Mouse (Mus musculus): Measurements from ENCODE around the gene Snx13.

Gene Snx13

DNA sequence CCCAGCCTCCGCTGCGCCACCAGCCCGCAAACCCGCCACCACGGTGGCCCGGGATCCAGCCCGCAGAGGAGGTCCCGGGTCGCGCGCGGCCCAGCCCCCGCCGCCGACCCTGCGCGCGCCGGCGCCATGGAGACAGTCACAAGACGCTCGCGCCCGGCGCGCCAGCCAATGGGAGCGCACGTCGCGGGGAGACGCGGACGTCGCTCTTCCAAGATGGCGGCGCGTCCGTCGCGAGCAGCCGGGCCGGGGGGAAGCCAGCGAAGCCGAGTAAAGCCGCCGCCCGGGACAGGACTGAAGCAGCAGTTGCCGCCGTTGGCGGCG, at the start of gene Snx13:
Snx13 (plus strand) TSS at position 188 of the 321 bp plus-strand sequence.
- DNase-seq (ENCODE audit: low read depth in 2 of 2, low spot score in 2 of 2): peak; percentile 82 to 85

DNA sequence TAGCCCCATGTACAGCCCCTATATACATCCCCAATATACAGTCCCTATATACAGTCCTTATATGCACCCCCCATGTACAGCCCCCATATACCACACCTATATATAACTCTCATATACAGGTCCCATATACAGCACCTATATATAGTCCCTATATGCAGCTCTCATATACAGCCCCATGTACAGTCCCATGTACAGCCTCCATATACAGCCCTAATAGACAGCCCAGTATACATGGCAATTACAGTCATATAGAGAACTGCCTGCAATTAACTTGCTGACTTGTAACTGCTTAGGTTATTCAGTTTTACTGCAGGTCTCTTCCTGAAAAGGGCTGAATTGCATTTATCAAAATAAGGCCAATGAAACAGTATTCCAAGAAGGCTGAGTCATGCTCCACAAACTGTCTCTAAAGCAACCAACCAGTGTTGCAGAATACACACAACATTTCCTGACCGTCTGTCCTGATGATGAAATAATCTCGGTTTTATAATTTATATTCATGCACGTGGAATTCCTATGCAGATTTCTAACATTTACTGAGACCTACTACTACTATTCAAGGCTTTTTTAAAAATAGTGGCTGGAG, 49.3 kb upstream of the Snx13 start:
- DNase-seq (ENCODE audit: low read depth in 2 of 2, low spot score in 2 of 2): no peak

DNA sequence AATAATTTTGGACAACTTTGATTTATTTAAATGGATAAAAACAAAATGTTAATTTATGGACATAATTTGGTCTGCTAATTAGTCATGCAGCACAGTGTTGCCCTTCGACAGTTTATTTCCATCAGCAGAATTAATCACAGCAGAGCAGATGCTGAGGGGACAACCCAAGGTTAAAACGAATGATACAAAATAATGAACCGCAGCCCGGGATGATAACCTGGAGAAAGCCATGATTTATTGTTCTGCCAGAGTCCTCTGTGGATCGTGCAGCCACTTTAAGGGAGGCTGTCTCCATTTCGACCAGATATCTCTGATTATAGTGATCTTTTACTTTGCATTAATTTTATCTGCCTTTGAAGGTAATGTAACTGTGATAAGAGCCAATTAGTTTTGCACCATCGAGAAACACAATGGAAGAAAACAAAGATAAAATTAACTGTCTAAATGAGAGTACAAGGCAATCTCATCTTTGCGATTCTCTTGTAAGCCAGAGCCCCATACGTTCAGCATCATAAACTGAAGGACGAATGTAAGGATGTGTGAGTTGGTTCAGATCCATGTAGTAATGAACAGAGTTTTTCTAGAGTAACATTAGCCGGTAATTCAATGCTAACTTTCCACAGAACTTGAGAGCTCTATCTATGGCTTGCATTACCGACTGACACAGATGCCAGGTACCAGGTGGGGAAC, 48.1 kb upstream of the Snx13 start:
- no peak for DNase-seq (ENCODE audit: low read depth in 2 of 2, low spot score in 2 of 2)

DNA sequence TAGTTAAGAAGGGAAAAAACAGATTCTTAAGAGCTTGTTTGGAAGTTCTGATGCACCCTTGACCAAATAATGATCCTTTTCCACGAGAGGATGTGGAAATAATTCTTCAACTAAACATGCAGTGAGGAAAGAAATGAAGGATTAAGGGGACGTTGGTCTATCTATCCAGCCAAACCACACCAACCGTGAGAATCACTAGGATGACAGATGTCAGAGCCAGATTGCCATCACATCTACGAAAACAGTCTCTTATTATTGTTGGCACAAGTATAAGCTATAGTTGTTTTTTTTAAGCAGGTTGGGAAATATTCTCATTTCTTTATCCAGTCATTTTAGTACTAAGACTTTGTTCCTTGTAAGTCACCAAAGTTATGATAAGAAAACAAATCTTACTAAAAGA, 46.7 kb upstream of the Snx13 start:
- no peak for DNase-seq (ENCODE audit: low read depth in 2 of 2, low spot score in 2 of 2)

DNA sequence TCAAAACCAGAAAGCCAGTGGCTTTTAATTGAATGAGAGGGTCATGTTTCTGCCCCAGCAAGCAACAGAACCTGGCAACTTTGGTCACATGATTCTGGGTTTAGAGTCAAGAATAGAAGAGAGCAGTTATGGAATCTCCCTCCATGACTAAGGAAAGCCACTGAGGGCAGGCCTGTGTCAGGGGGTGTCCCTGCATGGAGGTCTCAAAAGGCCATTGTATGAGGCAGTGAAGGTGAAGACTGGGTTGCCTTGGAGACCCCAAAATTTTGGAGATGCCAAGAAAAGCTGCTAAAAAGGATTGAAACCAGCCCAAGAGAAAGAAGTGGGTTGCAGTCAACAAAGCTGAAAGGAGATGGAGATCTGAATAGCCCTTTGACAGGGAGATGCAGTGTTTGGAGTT, 41.2 kb upstream of the Snx13 start:
- no peak for DNase-seq (ENCODE audit: low read depth in 2 of 2, low spot score in 2 of 2)

DNA sequence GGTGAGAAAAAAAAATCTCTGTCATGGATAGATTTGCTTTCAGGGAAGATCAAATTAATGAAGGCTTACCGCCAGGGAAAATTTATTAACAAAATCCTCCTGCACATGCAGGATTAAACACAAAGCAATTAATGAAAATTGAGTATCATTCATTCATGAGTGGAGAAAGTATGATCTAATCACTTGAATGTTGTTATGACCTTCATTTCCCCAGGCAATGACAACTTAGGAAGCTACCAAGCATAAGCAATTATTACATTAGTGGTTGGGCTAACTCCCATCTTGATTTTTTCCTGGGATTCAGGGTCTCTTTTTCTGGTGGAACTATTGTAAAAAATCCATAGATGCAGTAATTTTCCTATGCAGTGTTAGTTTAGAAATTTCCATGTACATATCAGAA, 39.1 kb upstream of the Snx13 start:
- DNase-seq (ENCODE audit: low read depth in 2 of 2, low spot score in 2 of 2): no peak

DNA sequence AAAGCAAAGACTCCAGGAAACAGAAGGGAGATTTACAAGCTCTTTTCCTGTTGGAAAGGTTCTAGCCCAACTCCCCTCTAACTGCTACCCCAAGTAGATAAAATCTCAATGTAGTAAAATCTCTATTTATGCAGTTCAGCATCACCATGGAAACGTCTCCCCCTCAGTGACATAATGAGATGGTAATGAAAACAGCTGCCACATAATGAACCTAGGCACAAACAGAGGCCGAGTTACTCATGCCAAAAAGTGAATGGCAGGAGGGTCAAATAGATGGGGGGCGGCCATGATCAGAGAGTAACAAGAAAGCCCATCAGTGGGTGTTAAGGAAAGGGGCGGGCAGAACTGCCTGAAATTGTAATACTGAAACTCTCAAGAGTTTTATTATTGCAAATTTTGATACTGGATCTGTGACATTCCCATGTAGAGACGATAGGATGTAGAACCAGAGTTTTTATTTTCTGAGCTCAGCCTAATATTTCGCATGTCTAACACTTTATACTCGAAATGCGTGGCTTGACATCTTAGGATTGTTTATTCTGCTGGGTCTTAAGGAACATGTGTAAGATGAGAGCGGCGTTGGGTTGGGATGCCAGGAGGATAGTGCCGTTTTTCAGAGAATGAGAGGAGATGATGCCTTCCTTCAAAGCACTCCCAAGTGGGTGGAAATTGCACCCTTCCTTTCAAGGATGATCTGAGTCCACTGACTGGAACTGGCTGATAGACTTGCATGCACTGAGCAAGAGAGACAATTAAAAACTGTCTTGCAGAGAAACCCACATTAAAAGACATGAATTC, 38.4 kb upstream of the Snx13 start:
- DNase-seq (ENCODE audit: low read depth in 2 of 2, low spot score in 2 of 2): no peak

DNA sequence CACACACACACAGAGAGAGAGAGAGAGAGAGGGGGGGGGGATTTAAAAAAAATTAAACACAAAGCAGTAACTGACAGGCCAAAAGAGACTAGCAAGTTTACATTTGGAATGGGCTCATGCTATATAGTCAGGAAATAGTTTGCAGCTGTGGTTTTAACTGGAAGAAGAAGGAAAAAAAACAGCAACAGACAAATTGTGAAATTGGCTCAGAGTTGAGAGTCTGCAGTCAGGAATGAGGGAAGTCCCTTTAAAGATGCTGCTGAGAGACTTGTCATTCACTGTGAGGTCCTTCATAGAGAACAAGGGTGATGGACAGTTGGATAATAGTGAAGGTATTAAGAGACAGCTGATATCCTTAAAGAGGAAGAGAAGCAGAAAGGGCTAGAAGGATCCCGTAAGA, 35.5 kb upstream of the Snx13 start:
- DNase-seq (ENCODE audit: low read depth in 2 of 2, low spot score in 2 of 2): no peak

DNA sequence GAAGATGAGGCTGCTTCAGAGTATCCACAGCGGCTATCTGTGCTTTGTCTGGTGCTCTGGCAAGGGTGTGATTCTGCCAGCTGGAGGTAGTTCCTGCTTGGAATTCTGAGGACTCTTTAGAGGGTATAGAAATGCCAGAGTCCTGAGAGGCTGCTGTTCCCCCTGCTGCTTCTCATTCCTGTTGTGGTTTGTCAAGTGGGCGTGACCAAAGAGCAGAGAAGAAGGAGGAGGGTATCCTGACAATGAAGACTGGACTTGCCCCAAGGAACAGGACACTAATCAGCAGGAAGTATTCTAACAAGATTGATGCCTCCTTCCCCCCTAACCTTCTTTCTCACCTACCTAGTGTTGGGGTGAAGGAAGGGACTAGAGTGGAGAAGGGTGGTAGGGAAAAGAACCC, 33.0 kb upstream of the Snx13 start:
- DNase-seq (ENCODE audit: low read depth in 2 of 2, low spot score in 2 of 2): no peak

DNA sequence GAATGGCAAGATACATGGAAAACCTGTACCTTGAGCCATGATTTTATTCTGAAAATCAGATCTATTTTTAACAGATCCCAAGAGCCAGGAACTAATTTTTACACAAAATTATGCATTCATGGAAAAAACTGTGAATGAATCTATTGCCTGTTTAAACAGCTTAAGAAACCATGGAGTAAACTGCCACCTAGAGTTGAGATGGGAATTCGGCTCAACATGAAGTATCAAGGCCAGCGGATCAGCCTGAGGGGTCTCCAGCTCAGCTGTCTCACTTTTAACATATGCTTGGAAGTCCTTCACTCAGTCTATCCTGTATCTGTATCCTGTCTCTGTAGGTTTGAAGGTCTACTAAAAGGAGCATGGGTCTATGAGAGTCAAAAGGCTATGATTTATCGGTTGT, 30.9 kb upstream of the Snx13 start:
- no peak for DNase-seq (ENCODE audit: low read depth in 2 of 2, low spot score in 2 of 2)

DNA sequence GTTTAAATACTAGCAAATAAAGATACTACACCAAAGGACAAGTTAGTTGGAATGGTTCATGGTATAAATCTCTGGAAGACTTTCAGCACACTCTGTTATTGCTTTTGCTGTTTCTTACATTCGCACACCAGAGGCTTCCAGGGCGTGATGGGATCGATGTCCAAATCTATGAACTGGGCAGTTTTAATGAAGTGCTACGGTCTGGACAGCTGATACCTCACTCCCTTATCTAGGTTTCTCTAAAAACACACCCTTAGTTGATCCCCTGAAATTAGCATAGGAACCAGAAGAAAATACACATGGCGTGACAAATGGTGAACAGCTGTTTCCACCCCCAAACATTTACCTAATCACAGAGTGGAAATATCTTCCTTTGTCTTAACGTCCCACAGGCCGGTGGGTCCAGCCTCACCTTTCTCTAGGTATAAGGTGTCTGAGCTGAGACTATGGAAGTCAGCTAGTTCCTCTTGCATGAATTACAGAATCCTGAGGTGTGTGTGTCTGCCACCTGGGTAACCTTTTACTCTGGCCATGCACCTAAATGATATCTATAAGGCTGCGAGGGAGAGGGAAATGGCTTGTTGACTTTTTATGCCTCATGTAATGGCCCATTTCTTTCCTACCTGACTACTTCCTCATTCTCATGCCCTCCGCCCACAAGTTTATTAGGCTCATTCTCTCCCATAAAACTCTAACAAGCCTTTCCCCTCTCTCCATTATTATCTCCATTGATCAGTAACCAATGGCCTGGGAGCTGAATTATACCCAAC, 30.3 kb upstream of the Snx13 start:
- no peak for DNase-seq (ENCODE audit: low read depth in 2 of 2, low spot score in 2 of 2)

DNA sequence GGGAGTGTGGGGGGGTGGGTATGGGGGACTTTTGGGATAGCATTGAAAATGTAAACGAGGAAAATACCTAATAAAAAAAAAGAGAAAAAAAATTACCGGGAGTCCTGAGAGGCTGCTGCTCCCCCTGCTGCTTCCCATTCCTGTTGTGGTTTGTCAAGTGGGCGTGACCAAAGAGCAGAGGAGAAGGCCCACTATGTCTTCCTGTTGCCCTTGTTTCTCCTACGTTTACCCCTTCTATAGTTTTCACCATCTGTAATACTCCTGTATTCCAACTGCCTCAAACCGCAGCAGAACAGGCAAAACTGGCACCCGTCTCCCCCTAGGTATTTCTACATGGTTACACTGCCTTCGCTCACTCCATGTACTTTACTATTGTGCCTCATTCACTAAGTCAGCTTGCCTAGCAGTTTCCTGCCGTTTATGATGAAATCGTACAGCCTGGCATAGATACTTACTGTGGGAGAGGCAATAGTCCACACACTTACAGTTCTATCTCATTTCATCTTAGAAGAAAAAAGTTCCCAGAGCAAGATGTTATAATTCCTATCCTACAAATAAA, 28.2 kb upstream of the Snx13 start:
- DNase-seq (ENCODE audit: low read depth in 2 of 2, low spot score in 2 of 2): no peak

DNA sequence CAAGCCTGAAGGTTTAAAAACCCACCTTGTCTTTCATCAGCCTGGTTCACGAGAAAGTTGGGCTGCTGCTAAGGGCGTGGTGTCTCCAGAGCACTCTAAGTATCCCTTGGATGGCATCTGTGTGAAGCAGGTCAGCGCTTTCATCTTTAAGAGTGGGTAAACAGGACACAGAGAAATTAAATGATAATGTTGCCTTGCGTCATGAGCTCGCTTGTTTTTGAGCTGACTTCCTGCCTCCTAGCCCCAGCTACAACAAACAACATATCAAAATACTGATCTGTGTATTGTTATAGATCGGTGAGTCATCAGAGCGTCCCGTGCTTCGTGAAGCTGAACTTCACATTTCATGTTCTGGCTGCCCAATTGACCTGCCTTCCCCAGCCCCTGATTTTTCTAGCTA, 25.7 kb upstream of the Snx13 start:
- no peak for DNase-seq (ENCODE audit: low read depth in 2 of 2, low spot score in 2 of 2)

DNA sequence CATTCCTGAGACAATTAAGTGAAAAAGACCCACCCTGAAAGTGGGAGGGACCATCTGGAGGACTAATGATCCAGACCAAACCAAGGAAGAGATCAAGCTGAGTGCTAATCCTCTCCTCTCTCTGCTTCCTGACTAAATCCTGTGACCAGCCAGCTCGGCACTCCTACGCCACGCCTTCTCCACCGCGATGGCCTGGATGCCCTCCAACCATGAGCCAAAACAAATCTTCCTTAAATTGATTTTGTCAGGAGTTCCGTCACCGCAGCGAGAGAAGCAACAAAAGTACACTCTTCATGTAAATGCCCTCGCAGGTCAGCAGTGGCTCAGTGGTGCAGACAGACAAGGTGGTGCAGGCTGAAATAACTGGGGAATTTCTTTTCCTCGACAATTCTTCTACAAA, 24.9 kb upstream of the Snx13 start:
- no peak for DNase-seq (ENCODE audit: low read depth in 2 of 2, low spot score in 2 of 2)

DNA sequence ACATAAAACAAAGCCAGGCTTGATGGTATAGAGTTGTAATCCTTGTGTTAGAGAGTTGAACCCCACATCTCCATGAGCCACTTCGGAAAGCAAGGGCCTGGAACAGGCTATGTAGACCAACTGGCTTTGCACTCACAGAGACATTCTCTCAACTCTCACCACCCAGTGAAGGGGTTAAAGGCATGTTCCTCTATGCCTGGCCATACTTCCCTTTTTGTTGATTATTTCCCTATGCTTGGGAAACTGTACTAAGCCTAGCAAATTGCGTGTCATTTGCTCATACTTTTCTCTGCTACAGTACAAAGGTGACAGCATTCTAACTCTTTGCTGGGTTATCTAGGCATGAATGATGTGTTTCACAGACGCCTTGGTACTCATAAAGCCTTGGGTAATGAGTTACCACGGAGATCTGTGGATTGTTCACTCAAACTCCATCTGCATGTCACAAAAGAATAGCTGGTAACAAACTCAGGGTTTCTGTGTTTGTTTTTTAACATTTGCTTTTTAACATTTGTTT, 21.0 kb upstream of the Snx13 start:
- no peak for DNase-seq (ENCODE audit: low read depth in 2 of 2, low spot score in 2 of 2)

DNA sequence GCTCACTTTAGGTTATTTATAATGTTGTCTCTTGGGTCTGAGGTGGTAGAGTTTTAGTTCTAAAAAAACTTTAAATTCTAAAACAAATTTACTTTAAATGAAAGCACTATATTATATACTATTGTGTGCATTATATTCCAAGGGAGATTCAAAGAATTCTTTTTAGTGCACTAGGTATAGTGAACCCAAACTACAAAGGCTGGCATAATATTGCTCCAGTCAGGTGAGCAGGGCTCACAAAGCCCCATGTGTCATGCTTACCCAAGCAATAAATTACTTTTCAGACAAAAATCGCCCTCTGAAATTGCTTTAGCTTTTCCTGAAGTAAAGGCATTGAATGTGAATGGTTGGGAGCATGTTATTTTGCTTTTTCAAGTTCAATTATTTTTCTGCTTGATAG, 19.5 kb upstream of the Snx13 start:
- DNase-seq (ENCODE audit: low read depth in 2 of 2, low spot score in 2 of 2): no peak

DNA sequence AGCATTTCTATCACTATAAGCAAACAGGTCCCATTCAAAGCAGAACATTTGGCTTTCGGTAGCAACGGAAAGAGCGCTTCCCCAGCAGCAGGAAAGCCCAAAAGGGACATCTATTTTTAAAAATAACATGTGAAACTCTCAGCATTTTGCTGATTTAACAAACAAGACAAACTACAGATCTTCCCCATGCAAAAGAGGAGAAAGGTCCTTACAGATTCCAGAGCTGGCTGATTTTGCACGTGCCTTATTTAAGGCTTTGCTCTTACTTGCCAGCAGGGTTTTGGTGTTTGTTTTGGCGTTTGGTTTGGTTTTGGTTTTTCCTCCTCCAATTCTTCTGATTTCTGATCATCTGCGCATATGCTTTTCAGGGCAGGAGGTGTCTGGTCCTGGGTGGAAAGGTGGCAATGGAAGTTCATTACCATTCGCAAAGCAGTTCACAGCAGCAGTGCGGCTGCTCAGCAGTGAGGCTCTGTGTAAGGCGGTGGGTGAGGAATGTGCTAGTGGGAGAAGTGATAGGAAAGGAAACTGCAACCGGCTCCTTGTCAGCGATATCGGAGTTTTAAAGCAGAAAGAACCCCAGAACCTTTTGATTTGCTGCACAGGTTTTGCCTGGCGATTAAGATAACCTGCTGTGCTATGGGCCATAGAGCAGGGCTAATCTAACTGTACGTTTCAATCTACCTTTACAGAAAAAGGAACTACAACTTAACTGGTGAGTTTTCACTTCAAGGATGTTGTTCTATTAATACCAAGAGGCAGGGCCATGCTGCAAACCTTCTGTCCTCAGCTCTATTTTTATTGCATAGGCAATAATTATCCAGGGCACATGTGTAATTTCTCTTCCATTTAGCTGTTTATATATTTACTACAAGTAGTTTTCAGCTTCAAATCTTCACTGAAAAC, 8.1 kb upstream of the Snx13 start:
- no peak for DNase-seq (ENCODE audit: low read depth in 2 of 2, low spot score in 2 of 2)

DNA sequence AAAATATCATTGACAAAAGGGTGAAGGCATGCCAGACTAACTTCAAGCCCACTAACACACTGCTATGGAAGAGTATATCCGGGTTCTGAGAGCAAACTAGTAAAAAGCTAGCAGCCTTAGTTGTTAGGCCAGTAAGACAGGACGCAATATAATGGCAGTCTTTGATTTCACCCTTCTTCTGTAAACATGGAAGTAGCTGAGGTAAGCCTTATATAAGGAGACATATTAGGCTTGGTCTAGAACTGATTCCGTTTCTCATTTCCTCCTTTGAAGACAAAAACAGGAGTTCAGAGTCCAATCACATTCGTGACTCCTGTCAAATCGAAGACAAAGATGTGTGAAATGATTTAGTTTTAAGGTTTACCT, 7.4 kb upstream of the Snx13 start:
- no peak for DNase-seq (ENCODE audit: low read depth in 2 of 2, low spot score in 2 of 2)

DNA sequence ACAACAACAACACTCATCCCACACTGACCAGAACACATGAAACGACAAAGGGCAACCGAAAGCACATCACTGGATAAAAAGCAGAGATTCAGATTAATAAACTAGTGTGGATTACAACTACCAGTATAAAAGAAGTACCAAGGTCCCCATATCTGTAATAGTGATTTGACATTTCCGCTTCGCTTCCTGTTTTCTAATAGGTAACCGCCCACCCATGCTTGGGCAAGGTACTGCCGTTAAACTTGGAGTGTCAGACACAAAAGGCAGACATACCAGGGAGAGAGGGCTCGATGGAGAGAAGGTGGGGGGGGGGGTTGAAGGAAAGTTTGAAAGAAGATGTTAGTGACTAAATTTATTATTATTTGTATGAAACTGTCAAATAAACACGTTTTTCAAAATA, 5.0 kb upstream of the Snx13 start:
- DNase-seq (ENCODE audit: low read depth in 2 of 2, low spot score in 2 of 2): no peak

DNA sequence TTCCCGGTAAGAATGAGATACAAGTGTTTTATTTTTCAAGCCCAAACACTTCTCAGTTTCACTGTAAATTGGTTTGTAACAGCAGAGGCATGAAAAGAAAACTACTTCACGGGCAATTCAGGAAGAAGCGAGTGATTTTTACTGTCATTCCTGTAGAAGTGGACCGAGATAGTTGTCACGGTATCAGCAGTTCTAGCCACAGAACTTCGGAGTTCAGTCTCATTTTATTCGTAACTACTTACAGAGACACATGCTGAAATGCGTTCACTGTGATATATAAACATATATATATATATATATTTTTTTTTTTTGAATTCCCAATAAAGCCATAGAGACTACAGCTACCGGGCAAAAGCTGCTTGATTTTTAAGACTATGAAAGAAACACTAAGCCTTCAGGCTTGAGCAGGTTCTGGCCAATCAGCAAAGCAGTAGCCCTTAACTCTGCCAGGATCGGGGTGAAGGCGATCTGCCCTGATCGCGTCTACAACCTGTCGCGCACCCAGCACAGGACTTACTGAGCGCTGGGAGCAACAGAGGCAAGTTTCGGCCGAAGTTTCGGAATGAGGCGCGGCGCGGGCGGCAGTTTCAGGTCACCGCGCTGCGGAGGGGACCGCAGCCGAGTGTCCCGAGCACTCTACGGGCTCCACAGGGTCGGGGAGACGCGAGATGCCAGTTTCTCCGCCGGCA, 532 bp upstream of the Snx13 start:
- no peak for DNase-seq (ENCODE audit: low read depth in 2 of 2, low spot score in 2 of 2)

All from CD8-positive naive resting alpha-beta T cell, adult 2 months (primary cell).